Mouse (Mus musculus): ENCODE results near the gene Krt33b.

The Krt33b gene

DNA sequence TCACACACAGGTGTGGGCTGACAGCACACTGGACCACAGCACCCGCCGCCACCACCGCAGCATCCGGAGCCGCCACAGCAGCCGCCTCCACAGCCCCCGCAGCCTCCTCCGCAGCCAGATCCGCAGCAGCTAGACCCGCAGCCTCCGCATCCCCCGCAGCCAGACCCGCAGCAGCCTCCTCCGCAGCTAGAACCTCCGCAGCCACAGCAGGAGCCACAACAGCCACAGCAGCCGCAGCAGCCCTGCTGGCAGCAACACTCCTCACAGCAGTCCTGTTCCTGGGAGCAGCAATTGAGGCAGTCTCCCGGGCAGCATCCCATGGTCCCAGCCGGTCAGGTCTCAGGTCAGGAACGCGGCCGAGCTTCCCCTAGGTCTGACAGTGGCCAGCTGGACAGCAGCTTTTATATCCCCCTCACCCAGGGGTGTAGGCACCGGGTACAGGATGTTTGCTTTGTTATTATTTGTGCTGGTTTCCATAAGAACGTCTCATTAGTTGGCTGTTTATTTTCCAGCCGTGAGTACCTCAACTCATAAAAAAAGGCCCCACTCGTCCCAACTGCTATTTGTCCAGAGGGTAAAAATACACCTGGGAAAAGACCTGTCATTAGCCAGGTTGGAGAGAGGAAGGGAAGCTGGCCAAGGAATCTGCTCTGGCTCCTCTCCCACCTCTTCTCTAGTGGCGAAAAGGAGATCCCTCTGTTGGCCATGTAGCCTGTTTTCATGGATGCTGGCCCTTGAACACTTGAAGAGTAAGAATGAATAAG, 35.9 kb downstream of the Krt33b start, which contains the start of gene Krtap17-1:
Gene Krtap17-1, minus strand, starts transcription at position 375 of the 764 bp plus-strand sequence.
- DNase-seq (ENCODE audit: low read depth, low spot score), result no peak

DNA sequence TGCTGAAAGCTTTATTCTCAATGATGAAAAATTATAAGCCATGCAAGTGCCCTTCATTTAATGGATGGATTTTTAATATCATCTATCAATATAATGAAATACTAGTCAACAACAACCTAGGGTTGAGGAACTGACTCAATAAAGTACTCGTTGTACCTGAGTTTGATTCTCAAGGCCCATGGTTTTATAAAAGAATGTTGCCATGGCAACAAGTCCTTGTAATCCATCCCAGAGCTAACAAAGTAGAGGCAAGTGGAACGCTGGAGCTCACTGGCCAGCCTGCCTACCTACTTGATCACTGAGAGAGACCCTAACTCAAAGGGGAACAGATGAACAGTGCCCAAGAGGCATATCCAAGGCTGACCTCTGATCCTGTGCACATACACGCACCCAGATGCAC, 39.1 kb downstream of the Krt33b start:
- peak; percentile 32 for DNase-seq (ENCODE audit: low read depth, low spot score)

DNA sequence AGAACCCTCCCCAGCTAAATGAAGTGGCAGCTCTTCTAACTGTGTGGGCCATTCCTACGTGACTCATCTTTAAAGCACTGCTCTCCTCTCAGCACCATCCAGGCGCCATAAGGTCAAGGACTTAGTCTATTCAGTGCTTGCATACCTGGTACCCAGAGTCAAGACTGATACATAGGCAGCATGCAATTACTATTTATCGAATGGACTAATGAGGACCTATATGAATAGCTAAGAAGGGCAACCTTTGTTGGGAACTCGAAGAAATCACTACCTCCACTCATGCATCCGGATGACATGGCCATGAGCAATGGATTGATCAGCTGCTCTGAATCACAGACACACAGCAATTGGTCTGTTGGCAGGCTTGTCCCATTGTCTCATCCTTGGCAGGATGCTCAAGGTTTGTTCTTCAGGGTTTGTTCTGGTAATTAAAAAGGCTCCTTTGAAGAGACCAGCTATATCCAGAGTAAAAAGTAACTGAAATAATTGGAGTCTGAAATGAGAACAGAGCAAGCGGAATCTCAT, 39.7 kb downstream of the Krt33b start:
- no peak for DNase-seq (ENCODE audit: low read depth, low spot score)

GRCm38 (mm10) chr11:99988530-99988929, 41.1 kb downstream of the Krt33b start:
- no peak for DNase-seq (ENCODE audit: low read depth, low spot score)

DNA sequence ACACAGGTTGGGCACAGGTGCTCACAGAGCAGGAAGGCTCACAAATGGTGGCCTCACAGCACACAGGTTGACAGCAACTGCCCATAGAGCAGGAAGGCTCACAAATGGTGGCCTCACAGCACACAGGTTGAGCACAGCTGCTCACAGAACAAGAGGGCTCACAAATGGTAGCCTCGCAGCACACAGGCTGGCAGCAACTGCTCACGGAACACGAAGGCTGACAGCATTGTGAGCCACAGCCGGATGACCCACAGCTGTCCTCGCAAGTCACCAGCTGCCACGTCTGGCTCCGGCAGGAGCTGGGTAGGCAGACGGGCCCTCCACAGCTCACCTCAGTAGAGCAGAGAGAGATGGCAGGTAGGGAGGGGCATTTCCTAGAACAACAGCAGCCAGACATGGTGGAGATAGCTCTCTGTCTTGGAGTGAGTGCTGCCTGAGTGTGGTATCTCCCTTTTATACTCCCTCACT, 43.5 kb downstream of the Krt33b start, which contains the start of gene Krtap16-1:
Gene Krtap16-1, minus strand, starts transcription at position 418 of the 468 bp plus-strand sequence.
- no peak for DNase-seq (ENCODE audit: low read depth, low spot score)

DNA sequence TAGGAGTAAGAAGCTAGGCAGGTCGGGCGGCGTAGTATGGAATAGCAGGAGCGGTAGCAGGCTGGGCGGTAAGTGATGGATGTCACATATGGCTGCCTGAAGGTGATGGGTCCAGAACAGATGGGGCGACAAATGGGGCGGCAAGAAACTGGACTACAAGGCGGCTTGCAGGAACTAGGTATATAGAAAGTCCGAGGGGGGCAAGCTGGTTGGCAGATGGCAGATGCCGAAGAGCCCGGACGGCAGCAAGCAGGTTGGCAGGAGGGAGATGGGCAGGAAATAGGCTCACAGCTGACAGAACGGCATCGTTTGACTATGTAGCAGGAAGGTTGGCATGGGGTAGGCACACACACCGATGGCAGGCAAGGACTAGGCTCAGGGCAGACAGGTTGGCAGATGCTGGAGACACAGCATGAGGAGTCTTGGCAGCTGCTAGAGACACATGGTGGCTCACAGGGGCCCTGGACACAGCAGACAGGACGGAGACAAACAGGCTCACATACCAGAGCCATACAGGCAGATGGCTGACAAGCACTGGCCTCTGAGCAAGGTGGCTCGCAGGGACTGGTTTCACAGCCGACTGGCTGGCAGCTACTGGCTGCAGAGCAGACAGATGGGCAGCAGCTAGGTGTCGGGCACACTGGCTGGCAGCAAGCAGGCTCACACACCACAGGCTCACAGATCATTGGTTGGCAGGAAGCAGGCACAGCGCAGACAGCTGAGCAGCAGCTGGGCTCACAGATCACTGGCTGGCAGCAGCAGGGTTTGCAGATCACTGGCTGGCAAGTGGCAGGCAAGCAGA, 44.2 kb downstream of the Krt33b start:
- DNase-seq (ENCODE audit: low read depth, low spot score), result peak; percentile 9

- no peak for DNase-seq (ENCODE audit: low read depth, low spot score)
These were observed 46.2 kb downstream of the Krt33b start for GRCm38 (mm10) chr11:99983442-99983841.

- DNase-seq (ENCODE audit: low read depth, low spot score), result no peak
These were observed 46.9 kb downstream of the Krt33b start for GRCm38 (mm10) chr11:99982731-99983130.

DNA sequence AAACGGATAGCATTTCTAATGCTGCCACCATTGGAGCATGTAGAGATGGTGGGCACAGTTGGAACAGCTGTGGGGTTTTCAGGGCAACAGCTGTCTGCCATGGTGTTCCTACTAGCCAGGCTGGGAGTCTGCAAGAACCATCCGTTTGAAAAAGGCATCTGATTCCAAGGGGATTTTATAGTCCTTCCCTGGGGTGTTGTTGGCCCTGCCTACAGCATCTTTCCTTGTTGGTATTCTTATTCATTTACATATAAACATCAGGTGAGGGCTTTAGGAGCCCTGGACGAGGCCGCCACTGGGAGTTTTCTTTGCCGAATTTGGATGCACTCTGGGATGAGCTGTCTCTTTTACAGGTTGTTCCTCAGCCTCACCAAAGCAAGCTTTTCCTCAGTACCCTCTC, 50.7 kb downstream of the Krt33b start, which contains the start of gene Krtap29-1:
Gene Krtap29-1, minus strand, starts transcription at position 101 of the 400 bp plus-strand sequence.
- no peak for DNase-seq (ENCODE audit: low read depth, low spot score)

Data from R1 (cell line).